Mouse (Mus musculus): Measurements from ENCODE around the gene Zfpl1.
"Not testable (repeated sequence)": the region's sequence is repeated elsewhere in the genome, so short reads cannot be mapped to it uniquely, and the experiment has no call there.

The Zfpl1 gene

GRCm38 (mm10) chr19:6058966-6059365, 25.8 kb downstream of the Zfpl1 start:
- in situ Hi-C loops (cut with MboI) = no loop called here

- in situ Hi-C loops (cut with MboI) = no loop called here
Measured at GRCm38 (mm10) chr19:6058513-6058912, 26.2 kb downstream of the Zfpl1 start.

- in situ Hi-C loops (cut with MboI) = no loop called here
Measured at GRCm38 (mm10) chr19:6057313-6058096, 27.3 kb downstream of the Zfpl1 start, which contains the start of the genes Mrpl49 and Fau. Mrpl49 (minus strand) TSS chr19:6057785. Fau (plus strand) TSS chr19:6057844.

GRCm38 (mm10) chr19:6056696-6057095, 28.1 kb downstream of the Zfpl1 start:
- in situ Hi-C loops (cut with MboI) = no loop called here

- in situ Hi-C loops (cut with MboI) = no loop called here
Measured at GRCm38 (mm10) chr19:6054296-6054695, 30.5 kb downstream of the Zfpl1 start.

GRCm38 (mm10) chr19:6052516-6052915, 32.2 kb downstream of the Zfpl1 start:
- in situ Hi-C loops (cut with MboI) = no loop called here

- in situ Hi-C loops (cut with MboI) = no loop called here
Measured at GRCm38 (mm10) chr19:6048681-6049410, 35.9 kb downstream of the Zfpl1 start.

- in situ Hi-C loops (cut with MboI) = no loop called here
Measured at GRCm38 (mm10) chr19:6047899-6048166, 36.9 kb downstream of the Zfpl1 start.

- in situ Hi-C loops (cut with MboI) = no loop called here
Measured at GRCm38 (mm10) chr19:6047154-6047898, 37.4 kb downstream of the Zfpl1 start.

- in situ Hi-C loops (cut with MboI) = no loop called here
Measured at GRCm38 (mm10) chr19:6046294-6047153, 38.2 kb downstream of the Zfpl1 start, which contains the start of gene Syvn1. Syvn1 (plus strand) TSS chr19:6046576.

GRCm38 (mm10) chr19:6045366-6046293, 39.1 kb downstream of the Zfpl1 start:
- in situ Hi-C loops (cut with MboI) = no loop called here

- in situ Hi-C loops (cut with MboI) = not testable (repeated sequence)
Measured at GRCm38 (mm10) chr19:6044102-6044501, 40.7 kb downstream of the Zfpl1 start.

GRCm38 (mm10) chr19:6042293-6042692, 42.5 kb downstream of the Zfpl1 start:
- in situ Hi-C loops (cut with MboI) = no loop called here

- in situ Hi-C loops (cut with MboI) = no loop called here
Measured at GRCm38 (mm10) chr19:6040002-6040401, 44.8 kb downstream of the Zfpl1 start.

GRCm38 (mm10) chr19:6038326-6038725, 46.4 kb downstream of the Zfpl1 start:
- in situ Hi-C loops (cut with MboI) = no loop called here

- in situ Hi-C loops (cut with MboI) = no loop called here
Measured at GRCm38 (mm10) chr19:6037695-6038094, 47.1 kb downstream of the Zfpl1 start.

- in situ Hi-C loops (cut with MboI) = no loop called here
Measured at GRCm38 (mm10) chr19:6035966-6036585, 48.7 kb downstream of the Zfpl1 start.

Measured in mature B cell (primary cell).